Mouse (Mus musculus): ENCODE measurements around the gene Gabbr2. TPM values are rescaled to one million over a fixed set of nuclear protein-coding genes. Genes with fewer than 3 reads are reported as not detected.

Gene Gabbr2
- polyA plus RNA-seq, 1 experiment from 2014 or later: 0.54 TPM

- Histone ChIP-seq H3K36me3 (ENCODE audit: control insufficient read depth, insufficient read depth, low read length) (no peaks in the 10 kb centered on the region), H3K4me3 (ENCODE audit: low read depth, low read length) (no peak overlapping the region), H3K27me3 (ENCODE audit: control insufficient read depth, insufficient read depth, low read length) (no peaks in the 10 kb centered on the region), H3K9me3 (ENCODE audit: control insufficient read depth, low read length) (no peaks in the 10 kb centered on the region), H3K27ac (ENCODE audit: low read depth, low read length) (no peak overlapping the region), H3K4me1 (replicated peaks; ENCODE audit: control insufficient read depth, insufficient read depth, low read length) (no peaks in the 10 kb centered on the region), H3K9ac (ENCODE audit: low read depth, low read length) (no peak overlapping the region), H3K4me2 (replicated peaks; ENCODE audit: low read depth, low read length) (no peak overlapping the region)
- WGBS: 83% methylated on average over 6 of the region's 6 CpGs
- DNase-seq (ENCODE audit: low spot score) (no peak), ATAC-seq (ENCODE audit: low FRiP score) (no peak)
These were observed 151.5 kb downstream of the Gabbr2 start for GRCm38 (mm10) chr4:46840146-46840545.

DNA sequence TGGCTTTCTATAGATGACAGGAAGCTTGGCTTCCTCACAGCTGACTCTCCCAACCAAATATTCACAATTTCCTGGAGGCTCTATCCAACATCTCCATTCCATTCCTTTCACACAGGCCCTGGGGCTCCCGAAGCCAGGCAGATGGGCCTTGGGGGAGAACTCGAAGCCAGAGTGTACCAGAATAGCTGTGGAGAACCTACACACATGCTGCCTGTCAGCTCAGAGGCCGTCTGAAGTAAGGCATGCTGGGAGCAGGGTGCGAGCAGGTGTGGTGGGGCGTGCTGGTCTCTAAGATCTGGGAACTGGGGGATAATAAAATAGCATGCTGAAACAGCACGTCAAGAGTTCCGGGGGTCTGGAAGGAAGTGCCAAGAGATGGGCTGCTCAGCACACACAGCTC, 154.3 kb downstream of the Gabbr2 start:
- 86% methylated on average over 7 of the region's 7 CpGs for WGBS
- H3K4me2 ChIP-seq (replicated peaks; ENCODE audit: low read depth, low read length): no peak overlapping the region
- H3K27ac ChIP-seq (ENCODE audit: low read depth, low read length): no peak overlapping the region
- ATAC-seq (ENCODE audit: low FRiP score) (no peak), DNase-seq (ENCODE audit: low spot score) (no peak)
- H3K4me3 ChIP-seq (ENCODE audit: low read depth, low read length): no peak overlapping the region
- no peak overlapping the region for H3K9ac ChIP-seq (ENCODE audit: low read depth, low read length)
- no peaks in the 10 kb centered on the region for H3K4me1 ChIP-seq (replicated peaks; ENCODE audit: control insufficient read depth, insufficient read depth, low read length)
- no peaks in the 10 kb centered on the region for H3K27me3 ChIP-seq (ENCODE audit: control insufficient read depth, insufficient read depth, low read length)
- H3K36me3 ChIP-seq (ENCODE audit: control insufficient read depth, insufficient read depth, low read length): no peaks in the 10 kb centered on the region
- no peaks in the 10 kb centered on the region for H3K9me3 ChIP-seq (ENCODE audit: control insufficient read depth, low read length)

- ATAC-seq (ENCODE audit: low FRiP score): no peak
- no peak overlapping the region for H3K27ac ChIP-seq (ENCODE audit: low read depth, low read length)
- H3K9ac ChIP-seq (ENCODE audit: low read depth, low read length): no peak overlapping the region
- no peaks in the 10 kb centered on the region for H3K9me3 ChIP-seq (ENCODE audit: control insufficient read depth, low read length)
- DNase-seq (ENCODE audit: low spot score): no peak
- no peak overlapping the region for H3K4me2 ChIP-seq (replicated peaks; ENCODE audit: low read depth, low read length)
- 60% methylated on average over 18 of the region's 18 CpGs for WGBS
- no peaks in the 10 kb centered on the region for H3K27me3 ChIP-seq (ENCODE audit: control insufficient read depth, insufficient read depth, low read length)
- H3K4me1 ChIP-seq (replicated peaks; ENCODE audit: control insufficient read depth, insufficient read depth, low read length): no peaks in the 10 kb centered on the region
- no peaks in the 10 kb centered on the region for H3K36me3 ChIP-seq (ENCODE audit: control insufficient read depth, insufficient read depth, low read length)
- no peak overlapping the region for H3K4me3 ChIP-seq (ENCODE audit: low read depth, low read length)
These were observed 155.6 kb downstream of the Gabbr2 start for GRCm38 (mm10) chr4:46836065-46836464.

GRCm38 (mm10) chr4:46835064-46835463, 156.6 kb downstream of the Gabbr2 start:
- no peak for DNase-seq (ENCODE audit: low spot score)
- WGBS: 96% methylated on average over 14 of the region's 14 CpGs

DNA sequence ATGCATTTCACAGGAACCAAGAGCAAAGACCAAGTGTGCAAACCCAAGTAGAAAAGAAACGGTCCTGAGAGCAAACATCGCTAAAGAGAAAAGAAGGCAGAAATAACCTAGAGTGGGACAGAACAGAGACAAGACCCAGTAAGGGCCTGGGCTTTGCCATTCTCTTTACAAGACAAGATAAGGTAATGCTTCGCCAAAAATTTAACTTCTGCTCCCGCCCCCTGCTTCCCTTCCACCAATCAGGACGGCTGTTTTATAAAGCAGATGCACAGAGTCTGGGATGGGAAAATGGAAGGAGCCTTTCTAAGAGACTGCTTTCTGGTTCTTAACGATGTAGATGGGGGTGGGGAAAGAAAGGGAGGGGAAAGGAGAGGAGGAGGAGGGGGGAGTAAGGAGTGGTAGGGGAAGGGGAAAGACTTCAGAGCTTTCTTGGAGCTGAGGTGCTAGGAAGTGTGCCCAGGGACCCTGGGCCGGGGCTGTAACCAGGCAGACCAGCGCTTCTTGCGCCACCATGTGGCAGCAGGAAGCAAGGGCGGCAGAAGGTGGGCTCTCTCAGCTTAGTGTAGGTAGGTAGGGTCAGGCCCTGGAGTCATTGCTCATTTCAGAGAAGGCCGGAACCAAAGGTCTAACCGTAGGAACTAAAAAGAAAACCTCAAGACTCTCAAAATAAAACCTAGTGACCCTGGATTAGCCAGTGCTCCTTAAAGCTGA, 158.7 kb downstream of the Gabbr2 start:
- Histone ChIP-seq H3K36me3 (ENCODE audit: control insufficient read depth, insufficient read depth, low read length) (no peaks in the 10 kb centered on the region), H3K27ac (ENCODE audit: low read depth, low read length) (no peak overlapping the region), H3K27me3 (ENCODE audit: control insufficient read depth, insufficient read depth, low read length) (no peaks in the 10 kb centered on the region), H3K4me3 (ENCODE audit: low read depth, low read length) (no peak overlapping the region), H3K9ac (ENCODE audit: low read depth, low read length) (no peak overlapping the region), H3K9me3 (ENCODE audit: control insufficient read depth, low read length) (no peaks in the 10 kb centered on the region), H3K4me2 (replicated peaks; ENCODE audit: low read depth, low read length) (no peak overlapping the region), H3K4me1 (replicated peaks; ENCODE audit: control insufficient read depth, insufficient read depth, low read length) (no peaks in the 10 kb centered on the region)
- 45% methylated on average over 12 of the region's 12 CpGs for WGBS
- DNase-seq (ENCODE audit: low spot score) (peak; percentile 27), ATAC-seq (ENCODE audit: low FRiP score) (no peak)

More at GRCm38 (mm10) chr4:46835064-46835463, 156.6 kb downstream of the Gabbr2 start:
- Histone ChIP-seq H3K27ac (ENCODE audit: low read depth, low read length) (no peak overlapping the region), H3K4me2 (replicated peaks; ENCODE audit: low read depth, low read length) (no peak overlapping the region), H3K9me3 (ENCODE audit: control insufficient read depth, low read length) (no peaks in the 10 kb centered on the region), H3K27me3 (ENCODE audit: control insufficient read depth, insufficient read depth, low read length) (no peaks in the 10 kb centered on the region), H3K36me3 (ENCODE audit: control insufficient read depth, insufficient read depth, low read length) (no peaks in the 10 kb centered on the region), H3K9ac (ENCODE audit: low read depth, low read length) (no peak overlapping the region), H3K4me1 (replicated peaks; ENCODE audit: control insufficient read depth, insufficient read depth, low read length) (no peaks in the 10 kb centered on the region), H3K4me3 (ENCODE audit: low read depth, low read length) (no peak overlapping the region)
- no peak for ATAC-seq (ENCODE audit: low FRiP score)

DNA sequence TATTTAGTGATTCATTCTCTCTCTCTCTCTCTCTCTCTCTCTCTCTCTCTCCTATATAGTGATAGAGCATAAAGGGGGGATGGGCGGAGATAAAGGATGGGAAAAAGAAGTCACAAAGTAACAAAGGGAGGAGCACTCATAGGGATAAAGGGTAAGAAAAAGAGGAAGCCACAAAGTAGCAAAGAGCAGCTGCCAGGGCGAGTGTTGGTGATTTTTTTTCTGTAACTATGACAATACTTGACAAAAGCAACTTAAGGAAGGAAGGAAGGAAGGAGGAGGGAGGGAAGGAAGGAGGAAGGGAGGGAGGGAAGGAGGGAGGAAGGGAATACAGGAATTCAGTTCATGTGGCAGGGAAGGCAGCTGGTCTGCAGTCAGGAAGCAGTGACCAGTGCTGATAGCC, 162.0 kb downstream of the Gabbr2 start:
- DNase-seq (ENCODE audit: low spot score) (no peak), ATAC-seq (ENCODE audit: low FRiP score) (no peak)
- Histone ChIP-seq H3K4me2 (replicated peaks; ENCODE audit: low read depth, low read length) (no peak overlapping the region), H3K9me3 (ENCODE audit: control insufficient read depth, low read length) (no peaks in the 10 kb centered on the region), H3K4me1 (replicated peaks; ENCODE audit: control insufficient read depth, insufficient read depth, low read length) (no peaks in the 10 kb centered on the region), H3K4me3 (ENCODE audit: low read depth, low read length) (no peak overlapping the region), H3K27me3 (ENCODE audit: control insufficient read depth, insufficient read depth, low read length) (no peaks in the 10 kb centered on the region), H3K27ac (ENCODE audit: low read depth, low read length) (no peak overlapping the region), H3K36me3 (ENCODE audit: control insufficient read depth, insufficient read depth, low read length) (no peaks in the 10 kb centered on the region), H3K9ac (ENCODE audit: low read depth, low read length) (no peak overlapping the region)
- 46% methylated on average over 2 of the region's 2 CpGs for WGBS

- Histone ChIP-seq H3K27me3 (ENCODE audit: control insufficient read depth, insufficient read depth, low read length) (no peaks in the 10 kb centered on the region), H3K36me3 (ENCODE audit: control insufficient read depth, insufficient read depth, low read length) (no peaks in the 10 kb centered on the region)
These were observed 163.5 kb downstream of the Gabbr2 start for GRCm38 (mm10) chr4:46828141-46828571.

DNA sequence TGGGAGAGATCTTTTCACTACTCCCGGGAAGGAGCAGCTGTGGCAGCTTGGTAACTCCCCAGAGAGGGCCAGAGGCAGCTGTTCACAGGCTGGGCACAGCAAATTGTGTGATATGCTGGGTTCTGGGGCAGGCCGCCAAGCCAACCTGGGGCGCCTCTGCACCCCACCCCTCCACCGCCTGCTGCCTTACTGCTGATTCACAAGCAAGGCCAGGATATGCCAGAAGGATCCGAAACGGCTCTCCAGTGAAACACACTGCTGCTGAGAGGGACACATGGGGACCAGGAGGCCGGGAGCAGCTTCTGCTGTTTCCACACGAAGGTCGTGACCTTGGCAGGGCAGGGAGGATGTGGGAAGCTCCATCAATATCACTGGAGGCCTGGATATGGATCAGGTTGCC, 164.2 kb downstream of the Gabbr2 start:
- DNase-seq (ENCODE audit: low spot score) (peak; percentile 25), ATAC-seq (ENCODE audit: low FRiP score) (no peak)
- no peak overlapping the region for H3K9ac ChIP-seq (ENCODE audit: low read depth, low read length)
- no peaks in the 10 kb centered on the region for H3K4me1 ChIP-seq (replicated peaks; ENCODE audit: control insufficient read depth, insufficient read depth, low read length)
- H3K36me3 ChIP-seq (ENCODE audit: control insufficient read depth, insufficient read depth, low read length): no peaks in the 10 kb centered on the region
- 0 out of 2 replicates have a peak overlapping the region, but pooled peaks have one; percentile 24 for H3K27ac ChIP-seq (ENCODE audit: low read depth, low read length)
- H3K27me3 ChIP-seq (ENCODE audit: control insufficient read depth, insufficient read depth, low read length): no peaks in the 10 kb centered on the region
- no peaks in the 10 kb centered on the region for H3K9me3 ChIP-seq (ENCODE audit: control insufficient read depth, low read length)
- H3K4me3 ChIP-seq (ENCODE audit: low read depth, low read length): no peak overlapping the region
- WGBS: 45% methylated on average over 9 of the region's 9 CpGs
- no peak overlapping the region for H3K4me2 ChIP-seq (replicated peaks; ENCODE audit: low read depth, low read length)

More at GRCm38 (mm10) chr4:46828141-46828571, 163.5 kb downstream of the Gabbr2 start:
- ATAC-seq (ENCODE audit: low FRiP score) (no peak), DNase-seq (ENCODE audit: low spot score) (no peak)
- Histone ChIP-seq H3K4me3 (ENCODE audit: low read depth, low read length) (no peak overlapping the region), H3K27ac (ENCODE audit: low read depth, low read length) (no peak overlapping the region), H3K4me2 (replicated peaks; ENCODE audit: low read depth, low read length) (no peak overlapping the region), H3K9me3 (ENCODE audit: control insufficient read depth, low read length) (no peaks in the 10 kb centered on the region), H3K9ac (ENCODE audit: low read depth, low read length) (no peak overlapping the region), H3K4me1 (replicated peaks; ENCODE audit: control insufficient read depth, insufficient read depth, low read length) (no peaks in the 10 kb centered on the region)
- 61% methylated on average over 5 of the region's 5 CpGs for WGBS

DNA sequence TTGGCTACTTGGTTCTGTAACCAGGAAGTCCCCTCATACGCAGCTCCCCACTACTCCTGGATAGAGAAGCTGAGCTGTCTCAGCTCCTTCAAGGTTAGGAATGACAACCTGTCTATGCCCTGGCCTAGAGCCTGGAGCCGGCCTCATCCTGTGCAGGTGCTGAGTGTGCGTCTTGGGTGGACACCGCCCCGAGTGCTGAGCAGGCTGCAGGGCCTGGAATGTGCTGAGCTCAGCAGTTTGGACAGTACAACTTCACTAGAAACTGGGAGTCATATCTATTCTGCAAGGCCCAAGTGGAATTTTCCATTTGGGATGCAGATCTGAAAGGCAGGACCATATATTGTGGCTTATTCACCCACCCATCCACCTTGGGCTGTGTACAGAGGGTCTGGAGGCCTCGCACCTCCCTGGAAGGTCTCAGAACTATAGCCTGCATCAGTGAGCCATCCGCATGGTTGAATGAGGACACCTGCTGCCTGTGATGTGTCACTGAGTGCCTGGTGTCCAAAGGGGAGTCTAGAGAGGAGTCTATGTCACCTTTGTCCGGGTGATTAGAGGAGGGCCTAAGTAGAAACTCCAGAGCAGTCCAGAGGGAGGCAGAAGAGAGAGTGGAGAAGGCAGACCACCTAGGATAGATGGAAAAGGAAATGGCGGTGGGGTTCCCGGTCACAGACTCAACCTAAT, 165.7 kb downstream of the Gabbr2 start:
- no peak overlapping the region for H3K9ac ChIP-seq (ENCODE audit: low read depth, low read length)
- no peak for ATAC-seq (ENCODE audit: low FRiP score)

More for the DNA sequence above, 165.7 kb downstream of the Gabbr2 start:
- Histone ChIP-seq H3K27me3 (ENCODE audit: control insufficient read depth, insufficient read depth, low read length) (no peaks in the 10 kb centered on the region), H3K9me3 (ENCODE audit: control insufficient read depth, low read length) (no peaks in the 10 kb centered on the region), H3K4me3 (ENCODE audit: low read depth, low read length) (no peak overlapping the region), H3K4me2 (replicated peaks; ENCODE audit: low read depth, low read length) (no peak overlapping the region), H3K27ac (ENCODE audit: low read depth, low read length) (no peak overlapping the region), H3K36me3 (ENCODE audit: control insufficient read depth, insufficient read depth, low read length) (no peaks in the 10 kb centered on the region), H3K4me1 (replicated peaks; ENCODE audit: control insufficient read depth, insufficient read depth, low read length) (no peaks in the 10 kb centered on the region)
- no peak for DNase-seq (ENCODE audit: low spot score)
- WGBS: 85% methylated on average over 10 of the region's 10 CpGs

Data from hindbrain, embryonic 11.5 days (tissue).